Mouse (Mus musculus): ENCODE measurements around the gene 4930524B15Rik. TPM values are rescaled to one million over a fixed set of nuclear protein-coding genes. Genes with fewer than 3 reads are reported as not detected.
"Not testable (repeated sequence)": the region's sequence is repeated elsewhere in the genome, so short reads cannot be mapped to it uniquely, and the experiment has no call there.

4930524B15Rik gene
- polyA plus RNA-seq, 1 experiment from 2014 or later = 0.14 TPM

GRCm38 (mm10) chr11:31960071-31960470 lies 5.3 kb upstream of the 4930524B15Rik start:
- Histone ChIP-seq H3K9ac (replicated peaks) (no peak overlapping the region), H3K9me3 (no peaks in the 10 kb centered on the region), H3K4me3 (no peak overlapping the region), H3K4me1 (no peaks in the 10 kb centered on the region), H3K27me3 (no peaks in the 10 kb centered on the region), H3K36me3 (no peaks in the 10 kb centered on the region), H3K4me2 (replicated peaks) (no peak overlapping the region), H3K27ac (replicated peaks) (no peak overlapping the region)
- ATAC-seq (replicated peaks) = no peak

DNA sequence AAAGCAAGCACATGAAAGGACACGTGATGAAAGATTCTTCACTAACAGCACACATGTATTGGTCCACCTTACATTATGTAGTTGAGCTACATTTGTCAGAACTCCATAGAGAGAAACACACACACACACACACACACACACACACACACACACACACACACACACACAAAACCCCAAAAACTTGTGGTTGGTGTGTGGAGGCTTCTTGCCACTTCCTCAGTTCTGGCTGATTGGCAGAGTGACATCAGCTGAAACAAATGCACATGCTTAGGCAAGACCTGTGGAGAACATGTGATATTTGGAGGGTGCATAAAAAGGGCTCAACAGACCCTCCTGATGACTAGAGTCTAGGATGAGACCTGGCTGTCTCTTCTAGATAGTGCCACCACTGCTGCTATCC lies 1.4 kb upstream of the 4930524B15Rik start:
- no peak overlapping the region for H3K4me3 ChIP-seq
- H3K4me1 ChIP-seq = peaks cover 6% of the 10 kb centered on the region
- no peaks in the 10 kb centered on the region for H3K27me3 ChIP-seq
- H3K36me3 ChIP-seq = no peaks in the 10 kb centered on the region
- no peak overlapping the region for H3K9ac ChIP-seq (replicated peaks)
- H3K9me3 ChIP-seq = no peaks in the 10 kb centered on the region
- WGBS = 100% methylated on average over 1 of the region's 1 CpGs
- ATAC-seq (replicated peaks) = no peak
- H3K27ac ChIP-seq (replicated peaks) = no peak overlapping the region
- no peak overlapping the region for H3K4me2 ChIP-seq (replicated peaks)

DNA sequence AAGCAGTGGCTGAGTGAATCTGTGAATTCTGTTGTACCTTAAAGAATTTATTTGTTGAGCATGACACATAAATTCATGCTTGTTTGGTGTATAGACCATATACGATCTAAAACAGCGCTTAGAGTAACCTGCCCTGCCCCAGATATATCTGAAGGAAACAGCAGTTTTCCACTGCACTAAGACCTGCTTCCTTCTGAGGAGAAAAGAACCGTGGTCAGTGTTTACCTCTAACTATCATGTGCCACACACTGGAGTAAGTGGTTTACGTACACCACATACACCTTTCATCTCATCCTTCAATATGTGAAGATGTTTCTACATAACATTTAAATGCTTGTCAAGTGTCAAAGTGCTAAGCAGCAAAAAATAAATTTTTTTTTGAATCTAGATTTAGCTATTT lies 8.7 kb downstream of the 4930524B15Rik start:
- no peak overlapping the region for H3K27ac ChIP-seq (replicated peaks)
- H3K4me1 ChIP-seq = no peaks in the 10 kb centered on the region
- no peak overlapping the region for H3K4me2 ChIP-seq (replicated peaks)
- ATAC-seq (replicated peaks) = no peak
- H3K27me3 ChIP-seq = no peaks in the 10 kb centered on the region
- H3K9ac ChIP-seq (replicated peaks) = no peak overlapping the region
- no peak overlapping the region for H3K4me3 ChIP-seq
- H3K36me3 ChIP-seq = no peaks in the 10 kb centered on the region
- no peaks in the 10 kb centered on the region for H3K9me3 ChIP-seq
- WGBS = 89% methylated on average over 4 of the region's 4 CpGs

- WGBS = 70% methylated on average over 8 of the region's 8 CpGs
- no peak for ATAC-seq (replicated peaks)
Measured at GRCm38 (mm10) chr11:31974826-31975225, 9.4 kb downstream of the 4930524B15Rik start.

GRCm38 (mm10) chr11:31975678-31976077 lies 10.3 kb downstream of the 4930524B15Rik start:
- Histone ChIP-seq H3K4me1 (no peaks in the 10 kb centered on the region), H3K9me3 (no peaks in the 10 kb centered on the region), H3K4me2 (replicated peaks) (no peak overlapping the region), H3K27me3 (no peaks in the 10 kb centered on the region), H3K4me3 (no peak overlapping the region), H3K36me3 (no peaks in the 10 kb centered on the region), H3K9ac (replicated peaks) (no peak overlapping the region), H3K27ac (replicated peaks) (no peak overlapping the region)
- WGBS = 88% methylated on average over 5 of the region's 5 CpGs
- no peak for ATAC-seq (replicated peaks)

More at GRCm38 (mm10) chr11:31974826-31975225, 9.4 kb downstream of the 4930524B15Rik start:
- no peak overlapping the region for H3K4me3 ChIP-seq
- no peaks in the 10 kb centered on the region for H3K4me1 ChIP-seq
- H3K27me3 ChIP-seq = no peaks in the 10 kb centered on the region
- H3K36me3 ChIP-seq = no peaks in the 10 kb centered on the region
- H3K4me2 ChIP-seq (replicated peaks) = no peak overlapping the region
- no peaks in the 10 kb centered on the region for H3K9me3 ChIP-seq
- no peak overlapping the region for H3K9ac ChIP-seq (replicated peaks)
- H3K27ac ChIP-seq (replicated peaks) = no peak overlapping the region

- no peak for ATAC-seq (replicated peaks)
- H3K4me1 ChIP-seq = no peaks in the 10 kb centered on the region
- H3K4me2 ChIP-seq (replicated peaks) = no peak overlapping the region
- H3K27me3 ChIP-seq = no peaks in the 10 kb centered on the region
- no peak overlapping the region for H3K4me3 ChIP-seq
- WGBS = 71% methylated on average over 5 of the region's 5 CpGs
- H3K36me3 ChIP-seq = no peaks in the 10 kb centered on the region
- no peaks in the 10 kb centered on the region for H3K9me3 ChIP-seq
- no peak overlapping the region for H3K27ac ChIP-seq (replicated peaks)
- no peak overlapping the region for H3K9ac ChIP-seq (replicated peaks)
Measured at GRCm38 (mm10) chr11:31976137-31976536, 10.7 kb downstream of the 4930524B15Rik start.

- not testable (repeated sequence) for H3K9me3 ChIP-seq; H3K27me3 ChIP-seq; H3K27ac ChIP-seq (replicated peaks); H3K9ac ChIP-seq (replicated peaks); H3K36me3 ChIP-seq; ATAC-seq (replicated peaks); H3K4me1 ChIP-seq; H3K4me3 ChIP-seq; H3K4me2 ChIP-seq (replicated peaks)
- WGBS = 86% methylated on average over 5 of the region's 5 CpGs
Measured at GRCm38 (mm10) chr11:31980089-31980488, 14.7 kb downstream of the 4930524B15Rik start.

- H3K9ac ChIP-seq (replicated peaks) = no peak overlapping the region
- H3K9me3 ChIP-seq = no peaks in the 10 kb centered on the region
- no peak overlapping the region for H3K4me2 ChIP-seq (replicated peaks)
- 92% methylated on average over 7 of the region's 7 CpGs for WGBS
- no peak for ATAC-seq (replicated peaks)
- H3K36me3 ChIP-seq = no peaks in the 10 kb centered on the region
- no peaks in the 10 kb centered on the region for H3K4me1 ChIP-seq
- no peak overlapping the region for H3K27ac ChIP-seq (replicated peaks)
- no peaks in the 10 kb centered on the region for H3K27me3 ChIP-seq
- H3K4me3 ChIP-seq = no peak overlapping the region
Measured at GRCm38 (mm10) chr11:31981830-31982229, 16.4 kb downstream of the 4930524B15Rik start.

DNA sequence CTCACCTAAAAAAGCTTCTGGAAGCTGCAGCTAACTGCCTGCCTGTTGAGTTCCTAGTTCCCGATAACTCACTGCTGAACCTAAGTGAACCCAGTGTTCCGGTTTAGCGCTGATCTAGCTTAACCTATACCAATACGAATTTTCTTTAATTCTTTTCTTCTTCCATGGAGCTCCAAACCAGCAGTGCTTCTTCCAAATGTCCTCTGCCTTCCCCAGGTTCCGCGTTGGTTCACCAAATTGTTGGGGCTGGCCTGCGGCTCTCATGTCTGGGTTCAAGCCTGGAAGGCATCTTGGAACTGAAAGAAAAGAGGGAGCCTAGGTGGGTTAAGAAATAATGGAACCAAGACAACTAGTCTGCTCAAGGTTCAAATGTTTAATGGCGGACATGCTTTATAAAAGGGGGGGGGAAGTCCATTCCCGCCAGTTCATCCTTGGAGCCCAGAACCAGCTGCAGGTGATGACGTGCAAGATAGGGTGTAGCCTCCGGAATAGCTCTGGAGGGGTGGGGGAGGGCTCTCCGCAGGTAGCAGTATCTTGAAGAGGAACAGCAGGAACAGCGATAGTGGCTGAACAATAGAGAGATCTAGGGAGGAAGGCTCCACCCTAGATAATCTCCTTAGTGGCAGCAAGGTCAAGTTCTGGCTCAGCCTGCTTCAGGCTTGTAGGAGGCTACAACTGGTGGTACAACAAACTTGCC lies 17.0 kb downstream of the 4930524B15Rik start:
- H3K9me3 ChIP-seq; H3K4me3 ChIP-seq; H3K27me3 ChIP-seq; H3K36me3 ChIP-seq; ATAC-seq (replicated peaks); H3K4me1 ChIP-seq; H3K27ac ChIP-seq (replicated peaks); H3K9ac ChIP-seq (replicated peaks); H3K4me2 ChIP-seq (replicated peaks): not testable (repeated sequence)
- 82% methylated on average over 13 of the region's 13 CpGs for WGBS

- H3K9ac ChIP-seq (replicated peaks) = no peak overlapping the region
- no peak for ATAC-seq (replicated peaks)
- H3K36me3 ChIP-seq = no peaks in the 10 kb centered on the region
- no peaks in the 10 kb centered on the region for H3K27me3 ChIP-seq
- no peaks in the 10 kb centered on the region for H3K4me1 ChIP-seq
- no peaks in the 10 kb centered on the region for H3K9me3 ChIP-seq
- H3K27ac ChIP-seq (replicated peaks) = no peak overlapping the region
- H3K4me3 ChIP-seq = no peak overlapping the region
- no peak overlapping the region for H3K4me2 ChIP-seq (replicated peaks)
Measured at GRCm38 (mm10) chr11:31983249-31983648, 17.9 kb downstream of the 4930524B15Rik start.

DNA sequence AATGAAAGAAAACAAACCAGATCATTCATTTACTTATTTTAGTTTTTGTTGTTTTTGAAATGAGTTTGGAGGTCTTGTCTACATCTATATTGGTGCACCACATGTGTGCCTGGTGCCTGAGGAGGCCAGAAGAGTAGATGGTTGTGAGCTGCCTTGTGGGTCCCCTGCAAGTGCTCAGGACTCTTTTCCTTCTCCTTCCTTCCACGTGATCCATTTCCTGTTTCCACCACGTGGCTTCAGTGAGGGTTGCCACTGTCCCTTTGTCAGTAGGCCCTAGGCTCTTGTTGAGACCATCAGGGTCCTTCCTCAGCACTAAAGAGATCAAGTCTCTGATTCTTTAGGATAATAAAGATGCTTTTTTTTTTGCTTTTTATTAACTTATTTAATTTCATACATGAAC lies 19.4 kb downstream of the 4930524B15Rik start:
- no peaks in the 10 kb centered on the region for H3K9me3 ChIP-seq
- no peak for ATAC-seq (replicated peaks)
- H3K4me2 ChIP-seq (replicated peaks) = no peak overlapping the region
- no peaks in the 10 kb centered on the region for H3K36me3 ChIP-seq
- 58% methylated on average over 2 of the region's 2 CpGs for WGBS
- H3K4me3 ChIP-seq = no peak overlapping the region
- no peaks in the 10 kb centered on the region for H3K27me3 ChIP-seq
- no peak overlapping the region for H3K9ac ChIP-seq (replicated peaks)
- no peak overlapping the region for H3K27ac ChIP-seq (replicated peaks)
- no peaks in the 10 kb centered on the region for H3K4me1 ChIP-seq

GRCm38 (mm10) chr11:31992535-31992934 lies 27.1 kb downstream of the 4930524B15Rik start:
- 90% methylated on average over 3 of the region's 3 CpGs for WGBS
- H3K9ac ChIP-seq (replicated peaks) = no peak overlapping the region
- H3K9me3 ChIP-seq = no peaks in the 10 kb centered on the region
- H3K4me1 ChIP-seq = no peaks in the 10 kb centered on the region
- no peak overlapping the region for H3K4me2 ChIP-seq (replicated peaks)
- no peaks in the 10 kb centered on the region for H3K27me3 ChIP-seq
- no peak overlapping the region for H3K27ac ChIP-seq (replicated peaks)
- H3K36me3 ChIP-seq = no peaks in the 10 kb centered on the region
- H3K4me3 ChIP-seq = no peak overlapping the region
- ATAC-seq (replicated peaks) = no peak

DNA sequence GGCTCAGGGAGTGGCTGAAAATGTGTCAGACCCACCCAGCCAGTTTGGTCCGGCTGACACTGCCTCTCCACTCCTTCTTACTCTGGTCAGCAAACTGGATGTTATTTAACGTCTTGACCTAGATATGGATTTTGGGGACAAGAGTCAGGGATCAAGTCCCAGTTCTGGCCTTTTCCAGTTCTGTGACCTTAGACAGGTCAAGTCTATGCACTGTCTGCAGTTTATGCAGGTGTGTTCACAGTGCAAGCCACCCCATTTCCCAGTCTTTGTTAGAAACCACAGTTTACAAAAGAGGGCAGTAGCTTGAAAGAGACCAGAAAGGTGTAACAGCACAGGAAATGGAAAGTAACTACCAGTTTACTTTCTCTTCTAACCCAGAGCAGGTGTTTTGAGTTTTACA lies 34.3 kb downstream of the 4930524B15Rik start:
- ATAC-seq (replicated peaks) = peak; percentile 11; the same call in 1 of the 2 replicates
- Histone ChIP-seq H3K9me3 (no peaks in the 10 kb centered on the region), H3K4me3 (peak overlapping the region; percentile 64), H3K4me2 (replicated peaks) (peak overlapping the region; percentile 37), H3K27me3 (no peaks in the 10 kb centered on the region), H3K4me1 (peaks cover 42% of the 10 kb centered on the region), H3K27ac (replicated peaks) (peak overlapping the region; percentile 95), H3K9ac (replicated peaks) (peak overlapping the region; percentile 69), H3K36me3 (peaks cover 16% of the 10 kb centered on the region)
- 45% methylated on average over 2 of the region's 2 CpGs for WGBS
